Mouse (Mus musculus) stomach, embryonic 14.5 days (tissue): ENCODE results near the gene Gjb3. TPM values are rescaled to one million over a fixed set of nuclear protein-coding genes. Genes with fewer than 3 reads are reported as not detected.

Experiments
- ATAC-seq: fragments of 200-750 bp; cut with Nextera tagmentation; 2 replicates; pipeline ENCODE4 v1.8.0; 2017; ENCODE audit warnings: low read depth, moderate TSS enrichment; ENCODE audit not compliant: insufficient number of reproducible peaks, insufficient read depth, low FRiP score
- H3K27ac ChIP-seq: fragments of 300-500 bp; sonication (generic); 2 replicates; pipeline ENCODE4 v1.5.1; 2014; ENCODE audit warnings: mild to moderate bottlenecking, low read length, moderate library complexity, mixed read lengths
- H3K27me3 ChIP-seq: fragments of 300-500 bp; sonication (generic); 2 replicates; pipeline ENCODE4 v1.6.1; 2014; ENCODE audit warnings: low read length, control low read depth, mixed read lengths; ENCODE audit not compliant: control insufficient read depth, insufficient read depth
- H3K36me3 ChIP-seq: fragments of 300-500 bp; sonication (generic); 2 replicates; pipeline ENCODE4 v1.6.1; 2014; ENCODE audit warnings: mild to moderate bottlenecking, control low read depth, low read length, moderate library complexity, mixed read lengths; ENCODE audit not compliant: control insufficient read depth, insufficient read depth
- H3K4me1 ChIP-seq: fragments of 300-500 bp; sonication (generic); 2 replicates; pipeline ENCODE4 v1.6.1; 2014; ENCODE audit warnings: low read length, control low read depth, mixed read lengths; ENCODE audit not compliant: control insufficient read depth, insufficient read depth
- H3K4me2 ChIP-seq: fragments of 300-500 bp; sonication (generic); replicated peaks from 2 replicates; pipeline ENCODE4 v1.6.1; 2014; ENCODE audit warnings: low read depth, low read length, control low read depth
- H3K4me3 ChIP-seq: fragments of 300-500 bp; sonication (generic); 2 replicates; pipeline ENCODE4 v1.5.1; 2014; ENCODE audit warnings: low read depth, low read length, control low read depth
- H3K9ac ChIP-seq: fragments of 300-500 bp; sonication (generic); replicated peaks from 2 replicates; pipeline ENCODE4 v1.6.1; 2014; ENCODE audit warnings: low read depth, mild to moderate bottlenecking, control low read depth, low read length, moderate library complexity, mixed read lengths
- H3K9me3 ChIP-seq: fragments of 300-500 bp; sonication (generic); 2 replicates; pipeline ENCODE4 v1.6.1; 2016; ENCODE audit warnings: low read depth, low read length, control low read depth; ENCODE audit not compliant: control insufficient read depth
- WGBS: fragments of 180-500 bp; shearing (Covaris S2); extraction: QIAGEN DNeasy Blood & Tissue Kit; methylation state at CpG from one replicate; pipeline ENCODE4 v1.1.7; 2014; 5-methylcytosine and 5-hydroxymethylcytosine counted together
- polyA plus RNA-seq: library from polyadenylated mRNA; unstranded; fragments of >200 nt; fragmentation: Nextera tagmentation; extraction: Ambion mirVana; gene quantifications from 2 replicates; pipeline ENCODE4 v1.2.1, GENCODE M21; 2014

The Gjb3 gene
- polyA plus RNA-seq, 1 experiment from 2014 or later, result 5.2 TPM

GRCm38 (mm10) chr4:127365834-127366233, 35.2 kb upstream of the Gjb3 start:
- Histone ChIP-seq H3K27me3 (no peaks in the 10 kb centered on the region), H3K4me2 (no peak overlapping the region), H3K9me3 (no peaks in the 10 kb centered on the region), H3K4me3 (no peak overlapping the region), H3K9ac (no peak overlapping the region), H3K27ac (no peak overlapping the region), H3K36me3 (no peaks in the 10 kb centered on the region), H3K4me1 (no peaks in the 10 kb centered on the region)
- ATAC-seq, result no peak
- whole genome bisulfite sequencing, result 18% methylated on average over 4 of the region's 4 CpGs

- H3K4me1 ChIP-seq, result no peaks in the 10 kb centered on the region
- H3K27me3 ChIP-seq, result no peaks in the 10 kb centered on the region
- no peak for ATAC-seq
- no peak overlapping the region for H3K27ac ChIP-seq
- no peak overlapping the region for H3K4me2 ChIP-seq
- no peak overlapping the region for H3K9ac ChIP-seq
- H3K36me3 ChIP-seq, result no peaks in the 10 kb centered on the region
- no peaks in the 10 kb centered on the region for H3K9me3 ChIP-seq
- WGBS, result 34% methylated on average over 5 of the region's 5 CpGs
- no peak overlapping the region for H3K4me3 ChIP-seq
These were observed 34.8 kb upstream of the Gjb3 start for GRCm38 (mm10) chr4:127365433-127365832.

GRCm38 (mm10) chr4:127364431-127364830, 33.8 kb upstream of the Gjb3 start:
- no peak overlapping the region for H3K4me3 ChIP-seq
- no peaks in the 10 kb centered on the region for H3K36me3 ChIP-seq
- ATAC-seq, result no peak
- no peak overlapping the region for H3K9ac ChIP-seq
- no peaks in the 10 kb centered on the region for H3K4me1 ChIP-seq
- H3K27ac ChIP-seq, result no peak overlapping the region
- no peaks in the 10 kb centered on the region for H3K9me3 ChIP-seq
- no peaks in the 10 kb centered on the region for H3K27me3 ChIP-seq
- H3K4me2 ChIP-seq, result no peak overlapping the region
- 60% methylated on average over 6 of the region's 6 CpGs for WGBS

- ATAC-seq, result no peak
- no peak overlapping the region for H3K4me3 ChIP-seq
- 60% methylated on average over 4 of the region's 4 CpGs for WGBS
- no peaks in the 10 kb centered on the region for H3K4me1 ChIP-seq
- no peaks in the 10 kb centered on the region for H3K9me3 ChIP-seq
- no peaks in the 10 kb centered on the region for H3K36me3 ChIP-seq
- no peaks in the 10 kb centered on the region for H3K27me3 ChIP-seq
- H3K27ac ChIP-seq, result no peak overlapping the region
- no peak overlapping the region for H3K9ac ChIP-seq
- no peak overlapping the region for H3K4me2 ChIP-seq
These were observed 32.7 kb upstream of the Gjb3 start for GRCm38 (mm10) chr4:127363331-127363730.

- no peak overlapping the region for H3K4me2 ChIP-seq
- no peaks in the 10 kb centered on the region for H3K4me1 ChIP-seq
- H3K9me3 ChIP-seq, result no peaks in the 10 kb centered on the region
- no peak overlapping the region for H3K4me3 ChIP-seq
- ATAC-seq, result no peak
- WGBS, result 74% methylated on average over 3 of the region's 3 CpGs
- H3K36me3 ChIP-seq, result no peaks in the 10 kb centered on the region
- no peak overlapping the region for H3K27ac ChIP-seq
- no peak overlapping the region for H3K9ac ChIP-seq
- no peaks in the 10 kb centered on the region for H3K27me3 ChIP-seq
These were observed 31.9 kb upstream of the Gjb3 start for GRCm38 (mm10) chr4:127362520-127362919.

- WGBS, result 13% methylated on average over 5 of the region's 5 CpGs
- no peaks in the 10 kb centered on the region for H3K9me3 ChIP-seq
- H3K27me3 ChIP-seq, result no peaks in the 10 kb centered on the region
- H3K9ac ChIP-seq, result no peak within 1 kb of the TSS
- H3K4me1 ChIP-seq, result peaks cover 7% of the 10 kb centered on the region; the same call in 1 of the 2 replicates
- H3K27ac ChIP-seq, result no peak within 1 kb of the TSS
- no peaks in the 10 kb centered on the region for H3K36me3 ChIP-seq
- no peak within 1 kb of the TSS for H3K4me3 ChIP-seq
- peak within 1 kb of the TSS; percentile 15 for H3K4me2 ChIP-seq
- ATAC-seq, result no peak
These were observed 27.4 kb upstream of the Gjb3 start, which contains the start of gene Gjb5 for GRCm38 (mm10) chr4:127358018-127358417. Gene Gjb5 (minus strand): TSS chr4:127358181.

GRCm38 (mm10) chr4:127354506-127355485, 24.2 kb upstream of the Gjb3 start:
- Histone ChIP-seq H3K9ac (no peak overlapping the region), H3K27ac (no peak overlapping the region), H3K9me3 (no peaks in the 10 kb centered on the region), H3K4me2 (no peak overlapping the region), H3K4me3 (no peak overlapping the region), H3K4me1 (peaks cover 7% of the 10 kb centered on the region; the same call in 1 of the 2 replicates), H3K36me3 (no peaks in the 10 kb centered on the region), H3K27me3 (no peaks in the 10 kb centered on the region)
- 30% methylated on average over 15 of the region's 15 CpGs for WGBS
- ATAC-seq, result 0 out of 2 replicates have a peak, but pooled peaks have one; percentile 19

- no peak for ATAC-seq
- peaks cover 7% of the 10 kb centered on the region; the same call in 1 of the 2 replicates for H3K4me1 ChIP-seq
- H3K36me3 ChIP-seq, result no peaks in the 10 kb centered on the region
- H3K27ac ChIP-seq, result no peak within 1 kb of the TSS
- no peak within 1 kb of the TSS for H3K4me3 ChIP-seq
- WGBS, result 45% methylated on average over 8 of the region's 8 CpGs
- no peak within 1 kb of the TSS for H3K9ac ChIP-seq
- H3K27me3 ChIP-seq, result no peaks in the 10 kb centered on the region
- no peak within 1 kb of the TSS for H3K4me2 ChIP-seq
- H3K9me3 ChIP-seq, result no peaks in the 10 kb centered on the region
These were observed 23.4 kb upstream of the Gjb3 start, which contains the start of gene Gjb4 for GRCm38 (mm10) chr4:127353951-127354438. Gene Gjb4 (minus strand): TSS chr4:127354081.
